In the genomic region with DNA sequence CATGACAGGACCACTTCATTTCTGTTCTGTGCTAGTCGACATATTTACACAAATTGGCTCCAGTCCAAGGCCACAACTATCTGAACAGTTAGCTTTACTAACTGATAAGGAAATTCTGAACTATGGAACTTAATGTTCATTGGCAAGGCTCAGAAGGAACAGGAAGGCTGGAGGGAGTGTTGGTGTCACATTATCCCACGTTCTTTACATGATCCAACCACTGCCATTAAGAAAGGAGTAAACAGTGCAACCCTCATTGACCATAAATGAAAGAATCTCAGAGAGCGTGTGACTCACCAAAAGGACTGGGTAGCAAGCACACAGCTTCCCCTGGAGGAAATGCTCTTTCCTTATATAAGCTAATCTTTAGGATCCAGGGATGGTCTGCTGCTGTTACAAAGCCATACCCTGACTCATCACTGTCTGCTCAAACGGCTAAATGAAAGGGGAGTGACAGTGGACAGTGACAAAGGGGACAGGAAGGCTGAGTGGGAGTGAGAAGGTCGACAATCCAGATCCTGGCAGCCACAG, we compare ENCODE assay signal across 16 mouse cellular contexts.
DNase-seq lines count a peak whose midpoint lies in the region; ATAC-seq and TF ChIP-seq lines count a peak whose summit lies in the region.
"Had no signal": no experiment of that assay in that cellular context is flagged by ENCODE, and none has a peak within 500 bp of the region (broad histone marks: within the 10 kb centered on the region; RNA-seq: fewer than 3 reads in every experiment).

No protein-coding gene starts in this region.

- H3K4me2 ChIP-seq in kidney, postnatal 0 days (ENCODE audit: low read length) = no peak overlapping the region
- peak overlapping the region; percentile 27; the same call in 1 of the 2 replicates for H3K4me2 ChIP-seq in intestine, postnatal 0 days (replicated peaks; ENCODE audit: low read depth)
- H3K4me2 ChIP-seq: midbrain, embryonic 12.5 days; neural tube, embryonic 12.5 days had no signal

- H3K27me3 ChIP-seq in kidney, postnatal 0 days (ENCODE audit: insufficient read depth, low read length) = no peaks in the 10 kb centered on the region
- no peaks in the 10 kb centered on the region for H3K27me3 ChIP-seq in intestine, postnatal 0 days (replicated peaks; ENCODE audit: control insufficient read depth, insufficient read depth, low read length)
- H3K27me3 ChIP-seq: midbrain, embryonic 12.5 days; neural tube, embryonic 12.5 days had no signal

- no peak for ATAC-seq in kidney, postnatal 0 days (replicated peaks; ENCODE audit: low FRiP score, low read depth)
- peak; percentile 90 for ATAC-seq in intestine, postnatal 0 days

- H3K36me3 ChIP-seq in kidney, postnatal 0 days (ENCODE audit: insufficient read depth, low read length) = no peaks in the 10 kb centered on the region
- H3K36me3 ChIP-seq in intestine, postnatal 0 days (ENCODE audit: control insufficient read depth, insufficient read depth) = no peaks in the 10 kb centered on the region
- H3K36me3 ChIP-seq: midbrain, embryonic 12.5 days; neural tube, embryonic 12.5 days had no signal

- no peak overlapping the region for H3K4me3 ChIP-seq in kidney, postnatal 0 days (replicated peaks; ENCODE audit: low read depth, low read length)
- H3K4me3 ChIP-seq in intestine, postnatal 0 days (ENCODE audit: low read depth, low read length) = no peak overlapping the region
- H3K4me3 ChIP-seq: midbrain, embryonic 12.5 days; neural tube, embryonic 12.5 days had no signal

- 24% methylated on average over 5 of the region's 5 CpGs for WGBS in kidney, postnatal 0 days
- WGBS in intestine, postnatal 0 days = 9% methylated on average over 5 of the region's 5 CpGs

- no peak overlapping the region for H3K9ac ChIP-seq in kidney, postnatal 0 days (ENCODE audit: low read depth, low read length)
- H3K9ac ChIP-seq in intestine, postnatal 0 days (ENCODE audit: low read depth, low read length) = no peak overlapping the region
- H3K9ac ChIP-seq: midbrain, embryonic 12.5 days; neural tube, embryonic 12.5 days had no signal

- H3K9me3 ChIP-seq in kidney, postnatal 0 days (replicated peaks; ENCODE audit: low read length) = no peaks in the 10 kb centered on the region
- H3K9me3 ChIP-seq in intestine, postnatal 0 days (ENCODE audit: control insufficient read depth) = no peaks in the 10 kb centered on the region
- H3K9me3 ChIP-seq: midbrain, embryonic 12.5 days; neural tube, embryonic 12.5 days had no signal

- TF ChIP-seq CTCF in kidney, postnatal 0 days (IDR thresholded peaks at IDR 0.05; ENCODE audit: low read depth) = 0 out of 2 replicates have a peak, but pooled peaks have one; percentile 4
- no peak for TF ChIP-seq CTCF in intestine, postnatal 0 days (IDR thresholded peaks at IDR 0.05; ENCODE audit: low read depth)

- DNase-seq in adrenal gland, postnatal 10 days = peak; percentile 20
- DNase-seq in adrenal gland, adult 2 months = no peak
- peak; percentile 68 for DNase-seq in kidney, postnatal 0 days (ENCODE audit: low spot score)
- DNase-seq in kidney, adult 11 months = no peak
- DNase-seq in Muller cell, postnatal 12 days (ENCODE audit: inconsistent ontology term) = peak; percentile 85
- DNase-seq in thymus, postnatal 0 days (ENCODE audit: low spot score) = no peak
- DNase-seq in urinary bladder, postnatal 25 days (ENCODE audit: low spot score) = no peak
- DNase-seq: B cell, adult 2 months; cerebellum, adult 2 months; embryo, embryonic 11 days; lung, postnatal 10 days; retina, postnatal 1 day; thymus, adult 2 months had no signal

- H3K27ac ChIP-seq in kidney, postnatal 0 days = peak overlapping the region; percentile 27; the same call in 1 of the 2 replicates
- H3K27ac ChIP-seq in intestine, postnatal 0 days (ENCODE audit: low read depth, low read length) = peak overlapping the region; percentile 35; the same call in 1 of the 2 replicates
- H3K27ac ChIP-seq: midbrain, embryonic 12.5 days; neural tube, embryonic 12.5 days had no signal

- no peaks in the 10 kb centered on the region for H3K4me1 ChIP-seq in kidney, postnatal 0 days (replicated peaks; ENCODE audit: insufficient read depth, low read length)
- 0 out of 2 replicates have a peak, but pooled peaks cover 5% of the 10 kb centered on the region for H3K4me1 ChIP-seq in intestine, postnatal 0 days (replicated peaks; ENCODE audit: control insufficient read depth, insufficient read depth, low read length)
- H3K4me1 ChIP-seq: midbrain, embryonic 12.5 days; neural tube, embryonic 12.5 days had no signal

Comparison
In these comparisons a context has a peak if more than half of its experiments do, and no peak if none do; other contexts are left out.
1. DNase-seq: peak in adrenal gland, postnatal 10 days (single experiment), kidney, postnatal 0 days (single experiment) and Muller cell, postnatal 12 days (single experiment); none in adrenal gland, adult 2 months (single experiment), kidney, adult 11 months (single experiment), thymus, postnatal 0 days (single experiment) and urinary bladder, postnatal 25 days (single experiment).